Comparison of ENCODE assay signal across 9 mouse cellular contexts in genomic region chr7:25007609-25008374, GRCm38 (mm10). TPM values are rescaled to one million over a fixed set of nuclear protein-coding genes. Genes with fewer than 3 reads are reported as not detected.
A peak's percentile ranks its signal among the peaks of the same experiment; 100 is the strongest.
DNase-seq lines count a peak whose midpoint lies in the region; ATAC-seq lines count a peak whose summit lies in the region.
"Had no signal": no experiment of that assay in that cellular context is flagged by ENCODE, and none has a peak within 500 bp of the region (broad histone marks: within the 10 kb centered on the region; RNA-seq: fewer than 3 reads in every experiment).

No protein-coding gene starts in this region.

- ATAC-seq in cerebellum, adult (ENCODE audit: insufficient number of reproducible peaks, low FRiP score, low TSS enrichment): no peak
- ATAC-seq in forebrain, embryonic 15.5 days (replicated peaks): peak; percentile 20
- no peak for ATAC-seq in activated CD4-positive, CD25-positive, alpha-beta regulatory T cell, adult 4 months

- H3K27me3 ChIP-seq in forebrain, embryonic 15.5 days: peaks cover 6% of the 10 kb centered on the region; the same call in 1 of the 2 replicates

- peak overlapping the region; percentile 92 for H3K27ac ChIP-seq in forebrain, embryonic 15.5 days (replicated peaks)
- H3K27ac ChIP-seq: liver, embryonic 15.5 days had no signal

- peaks cover 73% of the 10 kb centered on the region for H3K4me1 ChIP-seq in forebrain, embryonic 15.5 days

- WGBS in forebrain, embryonic 15.5 days: 10% methylated on average over 8 of the region's 8 CpGs

- intact Hi-C loops in left cerebral cortex, postnatal 25 days (cut with DNase I): loop anchor here (2.0 kb wide), 1 partner anchor 57 kb away; no protein-coding TSS in a partner anchor

- peak overlapping the region; percentile 34 for H3K4me3 ChIP-seq in forebrain, embryonic 15.5 days
- H3K4me3 ChIP-seq: liver, embryonic 15.5 days had no signal

- H3K36me3 ChIP-seq in forebrain, embryonic 15.5 days: peaks cover 5% of the 10 kb centered on the region
- H3K36me3 ChIP-seq: liver, embryonic 15.5 days had no signal

- no peaks in the 10 kb centered on the region for H3K9me3 ChIP-seq in forebrain, embryonic 15.5 days
- H3K9me3 ChIP-seq: liver, embryonic 15.5 days had no signal

- peak; percentile 73 for DNase-seq in cerebellum, adult 11 months
- DNase-seq in left cerebral cortex, postnatal 25 days (ENCODE audit: low spot score in 2 of 2): peak; percentile 80 to 92
- peak; percentile 92 to 94 for DNase-seq in right cerebral cortex, postnatal 10 days (ENCODE audit: low spot score in 2 of 2)
- DNase-seq in kidney, adult 9 months: no peak
- no peak for DNase-seq in ovary, postnatal 14 days (ENCODE audit: low spot score)

- H3K9ac ChIP-seq in forebrain, embryonic 15.5 days (replicated peaks): peak overlapping the region; percentile 52
- H3K9ac ChIP-seq: liver, embryonic 15.5 days had no signal

- H3K4me2 ChIP-seq in forebrain, embryonic 15.5 days (replicated peaks): peak overlapping the region; percentile 53
- H3K4me2 ChIP-seq: liver, embryonic 15.5 days had no signal

RNA-seq across cellular contexts. Expression of gene Atp1a3, which starts 2.0 kb away (rescaled TPM):
- 181 and 191 TPM in 2 replicates for polyA plus RNA-seq in forebrain, embryonic 15.5 days (2015; fragmentation: Nextera tagmentation; extraction: Ambion mirVana)
- 1,000 to 10,000 TPM; 1,972 to 2,046 TPM for total RNA-seq in left cerebral cortex, postnatal 25 days (2021)
- polyA plus RNA-seq in activated CD4-positive, CD25-positive, alpha-beta regulatory T cell, adult 4 months (2017; shearing (Covaris generic)): under 1 TPM; 0.65 to 0.92 TPM

RNA-seq across cellular contexts. Expression of gene Rabac1, which starts 35.2 kb away (rescaled TPM):
- 195 and 196 TPM in 2 replicates for polyA plus RNA-seq in forebrain, embryonic 15.5 days (2015; fragmentation: Nextera tagmentation; extraction: Ambion mirVana)
- total RNA-seq in left cerebral cortex, postnatal 25 days (2021): 100 to 1,000 TPM; 266 to 283 TPM
- 100 to 1,000 TPM; 190 to 202 TPM for polyA plus RNA-seq in activated CD4-positive, CD25-positive, alpha-beta regulatory T cell, adult 4 months (2017; shearing (Covaris generic))

Comparison
In these comparisons a context has a peak if more than half of its experiments do, and no peak if none do; other contexts are left out.
1. DNase-seq: peak in cerebellum, adult 11 months (single experiment), left cerebral cortex, postnatal 25 days (2 of 2) and right cerebral cortex, postnatal 10 days (2 of 2); none in kidney, adult 9 months (single experiment) and ovary, postnatal 14 days (single experiment).
2. RNA of gene Atp1a3, which starts 2.0 kb away (polyA plus RNA-seq): 181 to 191 TPM in forebrain, embryonic 15.5 days; 0.65 to 0.92 TPM in activated CD4-positive, CD25-positive, alpha-beta regulatory T cell, adult 4 months; every median in the first group is over 10 times any median in the second.